Mouse (Mus musculus): ENCODE results near the gene Zbp1.

DNA sequence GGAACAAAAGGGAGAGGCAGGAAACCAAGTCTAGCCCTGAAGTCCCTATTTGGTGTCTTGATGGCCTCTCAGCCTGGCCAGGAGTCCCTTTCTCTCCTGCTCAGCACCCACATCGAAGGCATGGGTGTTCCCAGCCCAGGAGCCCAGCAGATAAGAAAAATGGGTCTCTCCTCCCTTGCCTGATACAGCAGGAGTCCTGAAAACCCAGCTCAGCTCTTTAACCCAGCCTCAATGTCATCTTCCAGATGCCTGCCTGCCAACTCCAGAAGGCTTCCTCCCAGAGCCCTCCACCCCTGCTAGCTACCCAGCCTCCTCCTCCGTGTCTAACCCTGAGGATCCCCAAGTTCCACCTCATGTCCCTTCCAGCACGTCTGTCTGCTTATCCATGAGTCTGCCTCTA, 1.5 kb downstream of the Zbp1 start:
- TF ChIP-seq POLR2A (IDR thresholded peaks at IDR 0.05; ENCODE audit: borderline replicate concordance, insufficient read depth, low read length): no peak
- TF ChIP-seq CTCF (IDR thresholded peaks at IDR 0.05; ENCODE audit: borderline replicate concordance, insufficient read depth, low read depth, low read length): no peak

Measured in cerebellum, adult 2 months (tissue).